Mouse (Mus musculus): Measurements from ENCODE around the gene Snx5.

The Snx5 gene

DNA sequence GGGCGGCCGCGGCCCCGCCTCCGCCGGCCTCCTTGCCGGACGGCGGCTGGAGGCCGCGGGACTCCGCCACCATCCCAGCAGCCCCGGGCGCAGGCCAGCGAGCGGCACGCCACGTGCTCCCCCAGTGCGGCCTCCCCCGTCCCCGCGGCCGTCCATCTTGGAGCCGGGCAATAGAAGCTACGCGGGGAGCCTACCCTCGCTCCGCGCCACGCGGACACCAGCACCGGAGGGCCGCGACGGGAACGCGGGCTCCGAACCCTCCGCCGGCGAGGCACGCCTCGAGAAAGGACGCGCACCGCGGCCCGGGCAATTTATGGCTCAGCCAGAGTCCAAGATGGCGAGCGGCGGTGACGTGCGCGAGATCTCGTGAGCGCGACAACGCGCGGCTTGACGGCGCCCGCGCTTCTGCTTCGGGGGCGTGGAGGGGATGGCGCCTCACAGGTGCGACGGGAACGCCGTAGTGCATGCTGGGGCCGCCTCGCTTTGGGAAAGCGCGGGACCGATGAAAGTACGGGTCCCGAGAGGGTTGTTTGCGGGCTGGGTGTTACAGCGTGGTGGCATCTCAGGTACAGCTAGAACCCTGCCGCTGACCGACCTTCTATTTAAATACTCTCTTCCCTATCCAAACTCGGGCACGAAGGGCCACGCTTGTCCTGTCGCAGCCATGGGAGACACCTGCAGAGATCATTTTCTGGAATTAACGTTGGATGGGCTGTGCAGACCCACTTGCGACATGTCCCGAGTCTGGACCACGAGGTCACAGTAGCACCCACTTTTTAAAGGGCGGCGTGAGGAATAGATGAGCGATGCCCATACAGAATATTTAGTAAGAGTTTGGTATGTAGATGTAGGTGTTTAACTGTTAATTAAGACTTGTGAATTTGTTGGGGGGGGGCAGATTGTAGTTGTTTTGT lies at the start of gene Snx5, which contains the start of gene Mgme1:
TSS of gene Snx5 (minus strand) at position 400 of the 914 bp plus-strand sequence.
TSS of gene Mgme1 (plus strand) at position 157 of the 914 bp plus-strand sequence.
- DNase-seq (ENCODE audit: low read depth, low spot score) = peak; percentile 81

GRCm38 (mm10) chr2:144311372-144311771 lies 40.7 kb upstream of the Snx5 start:
- no peak for DNase-seq (ENCODE audit: low read depth, low spot score)

DNA sequence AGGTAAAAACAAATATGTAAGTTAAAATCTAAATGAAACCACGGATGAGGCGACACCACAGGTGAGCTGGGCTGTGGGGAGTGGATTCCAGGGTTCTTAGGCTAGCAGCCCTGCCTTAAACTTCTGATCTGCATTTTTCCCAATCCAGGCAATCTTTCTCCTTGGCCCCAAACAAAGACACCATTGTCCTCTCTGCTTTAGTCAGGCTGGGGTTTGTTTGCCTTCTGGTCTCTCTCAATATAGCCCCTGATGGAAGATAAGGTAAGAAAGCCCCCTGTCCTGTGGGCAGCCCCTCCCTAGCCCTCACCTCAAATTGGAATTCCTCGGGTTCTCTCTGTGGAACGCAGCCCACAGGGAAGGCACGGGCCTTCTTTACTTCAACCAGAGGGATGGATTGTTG lies 39.6 kb upstream of the Snx5 start:
- DNase-seq (ENCODE audit: low read depth, low spot score) = no peak

DNA sequence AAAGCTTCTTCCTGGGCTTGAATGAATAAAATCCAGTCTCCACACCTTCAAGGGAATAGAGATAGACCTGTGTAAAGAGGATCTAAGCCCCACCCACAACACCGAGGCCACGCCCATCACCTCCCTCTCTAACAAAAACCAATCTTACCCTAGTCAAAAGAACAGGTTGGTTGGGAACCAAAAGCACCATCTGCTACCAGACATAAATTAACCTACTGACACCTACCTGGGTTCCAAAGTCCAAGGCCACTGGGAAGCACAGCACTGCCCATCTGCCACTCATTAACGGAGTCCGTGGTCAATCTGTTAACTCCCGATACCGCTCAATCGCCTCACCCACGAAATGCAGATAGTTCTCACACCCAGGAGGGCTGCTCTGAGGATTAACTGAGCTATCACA lies 37.9 kb upstream of the Snx5 start:
- no peak for DNase-seq (ENCODE audit: low read depth, low spot score)

GRCm38 (mm10) chr2:144305721-144306294 lies 35.1 kb upstream of the Snx5 start:
- DNase-seq (ENCODE audit: low read depth, low spot score) = no peak

DNA sequence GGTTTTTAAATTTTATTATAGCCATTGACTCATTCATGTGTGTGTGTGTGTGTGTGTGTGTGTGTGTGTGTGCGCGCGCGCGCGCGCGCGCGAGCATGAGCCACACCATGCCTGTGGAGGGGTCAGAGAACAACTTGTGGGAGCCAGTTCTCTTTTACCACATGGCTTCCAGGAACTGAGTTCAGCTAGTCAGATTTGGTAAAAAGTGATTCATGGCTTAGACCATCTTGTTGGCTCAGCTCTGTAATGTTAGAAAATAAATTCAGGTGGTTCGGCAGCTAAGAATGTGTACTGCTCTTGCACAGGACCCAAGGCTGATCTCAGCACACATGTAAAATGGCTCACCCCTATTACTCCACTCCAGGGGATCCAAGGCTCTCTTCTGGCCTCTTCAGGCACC lies 30.4 kb upstream of the Snx5 start:
- DNase-seq (ENCODE audit: low read depth, low spot score) = no peak

DNA sequence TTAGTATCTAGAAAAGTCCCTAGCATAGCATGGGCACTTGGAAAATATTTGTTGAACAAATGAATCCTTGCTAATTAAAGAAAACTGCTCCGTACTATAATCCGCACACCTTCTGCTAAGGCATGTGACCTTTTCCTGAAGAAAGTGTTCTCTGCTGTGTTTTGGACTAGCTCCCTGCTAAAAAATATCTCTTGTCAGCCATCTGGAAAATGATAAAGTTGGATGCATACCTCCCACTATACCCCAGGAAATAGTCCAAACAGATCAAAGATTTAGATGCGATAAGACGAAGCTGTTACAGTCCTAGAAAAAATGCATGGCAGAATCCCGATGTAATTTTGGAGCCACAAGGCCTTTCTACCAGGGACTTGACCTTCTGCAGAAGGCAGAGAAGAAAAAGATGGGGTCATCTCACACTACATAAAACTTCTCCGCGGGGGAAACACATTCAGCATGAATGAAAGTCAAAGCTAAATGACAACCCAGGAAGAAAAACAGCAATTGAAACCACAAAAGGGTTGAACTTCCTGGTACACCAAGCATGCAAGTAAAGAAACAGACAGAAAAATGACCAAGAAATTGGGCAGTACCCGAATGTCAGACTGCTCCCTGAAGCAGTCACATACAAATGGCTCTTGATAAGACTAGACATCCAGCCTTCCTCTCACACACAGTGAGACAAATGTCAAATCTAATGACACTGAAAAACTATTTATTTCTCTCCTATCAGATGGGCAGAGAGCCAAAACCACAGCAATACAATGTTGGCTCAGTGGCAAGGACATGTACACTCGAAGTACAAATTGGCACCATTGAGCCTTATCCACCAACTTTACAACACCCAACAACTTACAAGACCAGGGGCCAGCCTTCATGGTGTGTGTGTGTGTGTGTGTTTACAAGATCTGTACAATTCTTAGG lies 29.3 kb upstream of the Snx5 start:
- no peak for DNase-seq (ENCODE audit: low read depth, low spot score)

DNA sequence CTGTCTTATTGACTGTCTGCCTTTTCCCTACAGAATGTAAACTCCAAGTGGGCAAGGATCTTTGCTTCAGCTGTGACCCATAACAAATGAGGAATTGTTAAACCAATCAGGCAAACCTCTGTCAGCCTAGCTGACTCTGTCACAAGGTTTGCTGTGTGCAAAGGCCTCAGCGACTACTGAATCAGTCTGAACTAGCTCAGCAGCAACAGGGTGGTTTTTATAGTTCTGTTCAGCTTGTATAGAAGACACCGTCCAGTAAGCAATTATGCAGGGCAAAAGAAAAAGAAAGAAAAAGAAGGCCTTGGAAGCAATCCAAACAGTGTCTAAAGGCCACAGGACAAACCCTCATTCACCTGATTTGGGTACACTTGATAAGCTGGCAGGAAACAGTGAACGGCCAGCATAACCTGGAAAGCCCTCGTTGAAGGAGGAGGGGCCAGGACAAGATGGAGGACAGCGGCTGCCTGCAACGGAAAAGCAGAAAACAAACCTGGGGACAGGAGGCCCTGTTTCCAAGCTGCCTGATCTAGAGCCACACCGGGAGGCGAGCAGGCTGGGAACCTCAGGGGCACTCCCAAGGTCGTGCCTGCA lies 24.5 kb upstream of the Snx5 start:
- no peak for DNase-seq (ENCODE audit: low read depth, low spot score)

DNA sequence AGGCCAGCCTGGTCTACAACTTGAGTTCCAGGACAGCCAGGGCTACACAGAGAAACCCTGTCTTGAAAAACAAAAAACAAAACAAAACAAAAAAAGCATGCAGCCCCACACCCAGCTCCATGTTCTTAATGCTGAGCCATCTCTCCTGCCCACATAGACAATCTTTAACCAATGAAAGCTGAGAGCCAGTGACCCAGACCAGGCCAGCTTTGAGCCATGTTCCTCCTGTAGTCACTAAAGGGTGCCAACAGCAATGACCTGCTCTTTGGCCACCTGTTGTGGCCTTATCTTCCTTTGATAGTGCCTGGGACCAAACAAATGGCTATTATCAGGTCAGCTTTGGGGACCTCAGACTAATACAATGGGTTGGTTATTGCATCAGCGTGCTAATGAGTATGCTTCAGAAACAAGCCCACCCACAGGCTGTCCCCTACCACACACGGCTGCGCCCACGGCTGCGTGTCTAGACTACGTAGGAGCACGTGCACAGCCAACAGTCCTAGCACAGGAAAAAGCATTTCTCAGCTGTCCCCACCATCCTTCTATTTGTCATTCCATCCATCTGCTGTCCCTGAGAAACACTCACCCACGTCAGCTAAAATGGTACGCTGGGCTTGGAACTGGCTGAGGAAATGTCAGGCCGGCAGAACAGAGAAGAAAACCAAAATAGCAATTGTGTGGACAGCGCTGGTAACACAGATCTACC lies 21.0 kb upstream of the Snx5 start:
- no peak for DNase-seq (ENCODE audit: low read depth, low spot score)

- no peak for DNase-seq (ENCODE audit: low read depth, low spot score)
These were observed 19.6 kb upstream of the Snx5 start for GRCm38 (mm10) chr2:144290321-144290720.

DNA sequence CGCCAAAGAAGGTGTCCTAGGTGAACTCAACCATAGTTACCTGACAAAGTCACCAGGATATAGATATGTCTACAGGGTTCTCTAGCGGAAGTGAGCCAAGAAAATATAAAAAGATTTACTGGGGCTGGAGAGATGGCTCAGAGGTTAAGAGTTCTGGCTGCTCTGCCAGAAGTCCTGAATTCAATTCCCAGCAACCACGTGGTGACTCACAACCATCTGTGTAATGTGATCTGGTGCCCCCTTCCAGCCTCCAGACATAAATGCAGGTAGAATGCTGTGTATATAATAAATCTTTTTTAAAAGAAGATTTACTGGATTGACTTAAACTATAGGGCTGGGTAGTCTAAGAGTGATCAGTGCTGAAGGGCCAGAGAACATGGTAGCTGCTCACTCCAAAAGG lies 10.7 kb upstream of the Snx5 start:
- DNase-seq (ENCODE audit: low read depth, low spot score) = no peak

DNA sequence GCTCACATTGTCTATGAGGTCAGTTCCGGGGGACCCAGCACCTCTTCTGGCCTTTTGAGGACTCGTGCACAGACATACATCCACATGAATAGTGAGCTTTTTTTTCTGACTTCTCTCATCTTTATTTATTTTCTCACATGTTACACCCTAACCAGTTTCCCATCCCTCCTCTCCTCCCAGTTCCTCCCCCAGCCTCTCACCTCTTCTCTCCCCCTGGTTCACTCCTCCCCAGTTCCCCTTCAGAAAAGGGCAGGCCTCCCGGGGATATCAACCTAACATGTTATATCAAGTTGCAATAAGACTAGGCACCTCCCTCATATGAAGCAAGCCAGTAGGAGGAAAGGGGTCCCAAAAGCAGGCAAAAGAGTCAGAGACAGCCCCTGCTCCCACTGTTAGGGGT lies 9.9 kb upstream of the Snx5 start:
- DNase-seq (ENCODE audit: low read depth, low spot score) = no peak

DNA sequence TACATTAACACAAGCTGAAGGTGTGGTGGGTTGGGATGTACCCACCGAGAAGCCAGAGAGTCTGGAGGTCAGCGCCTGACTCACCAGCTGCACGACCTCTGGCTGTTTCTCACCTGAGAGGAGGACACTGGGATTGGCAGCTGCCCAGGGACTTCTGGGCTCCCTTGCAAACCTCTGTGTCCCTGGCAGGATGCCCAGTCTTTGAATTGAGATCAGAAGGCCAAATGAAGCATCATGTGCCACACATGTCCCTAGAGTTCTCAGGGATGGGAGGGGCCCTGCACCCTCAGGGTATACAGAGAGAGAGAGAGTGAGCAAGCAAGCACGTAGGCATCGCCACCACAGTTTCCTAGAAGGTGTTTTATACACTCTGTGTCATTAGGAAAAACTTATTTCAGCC lies 9.0 kb upstream of the Snx5 start:
- DNase-seq (ENCODE audit: low read depth, low spot score) = no peak

- DNase-seq (ENCODE audit: low read depth, low spot score) = no peak
These were observed 6.2 kb upstream of the Snx5 start for GRCm38 (mm10) chr2:144276885-144277284.

GRCm38 (mm10) chr2:144274741-144275140 lies 4.0 kb upstream of the Snx5 start:
- no peak for DNase-seq (ENCODE audit: low read depth, low spot score)

DNA sequence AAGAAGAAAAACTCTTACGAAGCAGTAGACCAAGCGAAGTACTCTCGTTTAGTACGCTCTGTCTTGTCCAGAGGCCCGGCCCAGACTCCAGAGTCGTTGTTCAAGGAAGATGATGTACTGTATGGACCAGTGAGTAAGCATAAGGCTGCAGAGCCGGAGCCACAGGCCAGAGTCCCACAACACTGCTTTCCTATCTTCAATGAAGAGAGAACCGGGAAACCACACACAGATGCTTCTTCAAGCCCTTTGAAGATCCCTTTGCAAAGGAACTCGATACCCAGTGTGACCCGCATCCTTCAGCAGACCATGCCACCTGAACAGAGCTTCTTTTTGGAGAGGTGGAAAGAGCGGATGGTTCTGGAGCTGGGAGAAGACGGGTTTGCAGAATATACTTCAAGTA lies 1.4 kb upstream of the Snx5 start:
- DNase-seq (ENCODE audit: low read depth, low spot score) = no peak

DNA sequence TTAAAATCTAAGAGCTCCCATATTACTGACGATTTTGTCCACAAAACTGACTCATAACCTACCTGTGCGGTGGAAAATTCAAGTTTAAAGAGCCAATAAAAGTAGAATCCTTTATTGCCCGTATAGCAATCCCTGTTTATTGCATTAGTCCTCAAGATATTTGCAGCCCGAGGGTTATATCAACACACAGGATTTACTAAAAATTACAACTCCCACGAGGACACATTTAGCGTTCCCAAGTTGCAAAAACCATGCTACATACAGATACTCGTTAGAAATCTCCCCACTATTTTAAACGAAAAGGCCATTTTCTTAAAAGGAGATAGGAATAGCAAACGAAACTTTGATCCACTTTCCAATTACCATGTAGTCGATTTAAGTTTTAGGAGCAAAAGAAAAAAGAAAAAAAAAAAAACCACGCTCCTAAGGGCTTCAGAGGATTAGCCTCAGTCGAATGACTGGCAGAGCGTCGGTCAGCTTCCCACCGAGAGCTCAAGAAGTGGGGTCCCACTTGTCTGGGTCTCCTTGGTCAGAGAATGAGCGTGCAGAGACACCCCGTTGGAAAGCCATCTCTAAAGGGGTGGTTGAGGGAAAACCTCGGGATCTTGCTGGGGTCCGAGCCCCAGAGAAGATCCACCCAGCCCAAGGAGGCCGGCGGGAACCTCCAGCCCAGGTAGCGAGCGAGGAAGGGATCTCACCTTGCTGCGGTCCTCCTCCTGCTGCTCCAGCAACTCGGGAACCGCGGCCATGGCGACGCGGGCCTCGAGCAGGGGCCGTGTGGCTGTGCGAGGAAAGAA lies 829 bp downstream of the Snx5 start:
- DNase-seq (ENCODE audit: low read depth, low spot score) = no peak

- no peak for DNase-seq (ENCODE audit: low read depth, low spot score)
These were observed 1.4 kb downstream of the Snx5 start for GRCm38 (mm10) chr2:144269306-144269650.

GRCm38 (mm10) chr2:144268446-144269305 lies 2.0 kb downstream of the Snx5 start:
- no peak for DNase-seq (ENCODE audit: low read depth, low spot score)

DNA sequence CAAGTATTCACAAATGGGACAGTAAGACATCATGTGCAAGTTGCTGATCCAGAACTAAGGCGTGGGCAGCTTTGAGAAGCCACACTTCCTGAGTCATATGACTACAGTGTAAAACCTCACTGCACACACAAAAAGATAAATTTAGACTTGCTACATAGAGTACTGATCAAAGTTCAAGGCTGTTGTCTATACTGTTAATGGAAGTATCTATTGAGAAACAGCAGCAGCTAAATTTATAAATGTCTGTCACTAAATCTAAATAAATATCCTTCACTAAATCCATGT lies 3.0 kb downstream of the Snx5 start:
- no peak for DNase-seq (ENCODE audit: low read depth, low spot score)
